9 mouse cellular contexts compared by ENCODE assay signal in the genomic region with DNA sequence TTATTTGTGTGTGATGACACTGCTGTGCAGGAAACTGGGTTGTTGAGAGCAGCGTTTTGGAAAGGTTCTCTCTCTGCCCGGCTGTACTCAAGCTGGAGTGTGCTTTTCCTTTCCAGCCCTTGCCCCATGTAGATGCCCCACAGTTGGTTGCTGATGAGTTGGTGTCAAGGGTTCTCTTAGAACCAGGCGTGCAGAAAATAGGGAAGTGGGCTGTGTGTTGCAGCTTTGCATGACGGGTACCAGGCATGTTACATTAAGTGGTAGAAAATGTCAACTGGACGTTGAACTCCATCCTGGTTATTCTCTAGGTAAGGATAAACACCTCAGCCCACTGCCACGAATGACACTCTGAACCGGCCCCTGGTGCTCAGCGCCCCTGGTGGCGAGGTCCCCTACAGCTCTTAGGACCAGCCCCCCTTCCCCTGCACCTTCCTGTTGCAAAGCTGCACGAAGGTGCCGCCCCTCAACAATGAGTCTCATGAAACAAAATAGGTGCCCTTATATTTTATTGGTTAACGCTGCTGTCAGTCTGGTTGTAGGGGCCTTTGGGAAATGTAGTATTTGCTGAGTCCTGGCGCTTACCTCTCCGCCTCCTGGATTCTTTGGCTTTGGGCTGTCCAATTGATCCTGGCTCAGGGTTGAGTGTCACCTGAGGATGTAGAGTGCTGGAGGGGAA. TPM values are rescaled to one million over a fixed set of nuclear protein-coding genes. Genes with fewer than 3 reads are reported as not detected.
DNase-seq lines count a peak whose midpoint lies in the region; ATAC-seq and TF ChIP-seq lines count a peak whose summit lies in the region.
"Had no signal": no experiment of that assay in that cellular context is flagged by ENCODE, and none has a peak within 500 bp of the region (broad histone marks: within the 10 kb centered on the region; RNA-seq: fewer than 3 reads in every experiment).

No protein-coding gene starts in this region.

- ATAC-seq in CD4-positive, CD25-positive, alpha-beta regulatory T cell, adult 4 months: peak; percentile 99
- peak; percentile 84 for ATAC-seq in hindbrain, embryonic 14.5 days (ENCODE audit: low FRiP score)

- 0 out of 2 replicates have a peak overlapping the region, but pooled peaks have one; percentile 2 for H3K9ac ChIP-seq in hindbrain, embryonic 14.5 days

- WGBS in hindbrain, embryonic 14.5 days: 26% methylated on average over 14 of the region's 14 CpGs

- TF ChIP-seq POLR2A in brain, embryonic 14.5 days (IDR thresholded peaks at IDR 0.05; ENCODE audit: borderline replicate concordance, extremely low read depth, insufficient read depth, insufficient read length, poor library complexity, severe bottlenecking): no peak

- peak; percentile 94 for DNase-seq in brain, embryonic 14.5 days (ENCODE audit: low read depth)
- peak; percentile 81 for DNase-seq in hindbrain, embryonic 14.5 days (ENCODE audit: low spot score)
- DNase-seq in layer of hippocampus, postnatal 14 days (ENCODE audit: low spot score in 2 of 2): peak; percentile 48 to 88
- DNase-seq in lung, postnatal 14 days: peak; percentile 61
- DNase-seq in retina, postnatal 7 days (ENCODE audit: low read depth, low spot score): peak; percentile 72
- no peak for DNase-seq in urinary bladder, postnatal 4 days (ENCODE audit: low spot score in 2 of 2)

- TF ChIP-seq CTCF in brain, embryonic 14.5 days (IDR thresholded peaks at IDR 0.05; ENCODE audit: borderline replicate concordance, extremely low read depth, insufficient read depth, insufficient read length): peak; percentile 53; the same call in 1 of the 2 replicates

- peaks cover 8% of the 10 kb centered on the region for H3K4me1 ChIP-seq in erythroblast, embryonic 14.5 days (ENCODE audit: control insufficient read depth)
- H3K4me1 ChIP-seq in hindbrain, embryonic 14.5 days (replicated peaks; ENCODE audit: control insufficient read depth, insufficient read depth, low read length): no peaks in the 10 kb centered on the region; the same call in 1 of the 2 replicates

- no peaks in the 10 kb centered on the region for H3K9me3 ChIP-seq in erythroblast, embryonic 14.5 days (ENCODE audit: control insufficient read depth, low read length)
- no peaks in the 10 kb centered on the region for H3K9me3 ChIP-seq in hindbrain, embryonic 14.5 days (ENCODE audit: control insufficient read depth, low read length)

- no peaks in the 10 kb centered on the region for H3K36me3 ChIP-seq in erythroblast, embryonic 14.5 days (ENCODE audit: control insufficient read depth)
- peaks cover 1% of the 10 kb centered on the region; the same call in 1 of the 2 replicates for H3K36me3 ChIP-seq in hindbrain, embryonic 14.5 days (replicated peaks; ENCODE audit: control insufficient read depth, insufficient read depth)

- no peak overlapping the region for H3K27ac ChIP-seq in hindbrain, embryonic 14.5 days
- H3K27ac ChIP-seq: macrophage had no signal

- H3K4me3 ChIP-seq in erythroblast, embryonic 14.5 days (replicated peaks): peak overlapping the region; percentile 30
- H3K4me3 ChIP-seq in hindbrain, embryonic 14.5 days (replicated peaks; ENCODE audit: low read length): no peak overlapping the region; the same call in 1 of the 2 replicates

- peak overlapping the region; percentile 39 for H3K4me2 ChIP-seq in hindbrain, embryonic 14.5 days (replicated peaks)

- no peaks in the 10 kb centered on the region for H3K27me3 ChIP-seq in erythroblast, embryonic 14.5 days (ENCODE audit: control insufficient read depth)
- no peaks in the 10 kb centered on the region for H3K27me3 ChIP-seq in hindbrain, embryonic 14.5 days (ENCODE audit: control insufficient read depth, insufficient read depth, low read length)

RNA-seq across cellular contexts. Expression of a gene that starts 18.1 kb away (rescaled TPM):
- polyA plus RNA-seq in CD4-positive, CD25-positive, alpha-beta regulatory T cell, adult 4 months (2017; shearing (Covaris generic)): 10 to 100 TPM; 20.6 to 33.8 TPM
- 32.8 and 37.1 TPM in 2 replicates for polyA plus RNA-seq in brain, embryonic 14.5 days (2012; rRNA removed)
- 0.39 and 0.69 TPM in 2 replicates for polyA plus RNA-seq in erythroblast, embryonic 14.5 days (2012)
- polyA plus RNA-seq in hindbrain, embryonic 14.5 days (2014; fragmentation: Nextera tagmentation; extraction: Ambion mirVana): 31.7 and 32.3 TPM in 2 replicates
- total RNA-seq in layer of hippocampus, postnatal 14 days (2021): 10 to 100 TPM; 24.6 to 30.3 TPM

RNA-seq across cellular contexts. Expression of a gene that starts 21.9 kb away (rescaled TPM):
- polyA plus RNA-seq in CD4-positive, CD25-positive, alpha-beta regulatory T cell, adult 4 months (2017; shearing (Covaris generic)): 10 to 100 TPM; 79.7 to 81.7 TPM
- polyA plus RNA-seq in brain, embryonic 14.5 days (2012; rRNA removed): 10.3 and 10.5 TPM in 2 replicates
- 0.28 TPM in 1 of 2 replicates, not detected in the other for polyA plus RNA-seq in erythroblast, embryonic 14.5 days (2012)
- 8.7 and 10.6 TPM in 2 replicates for polyA plus RNA-seq in hindbrain, embryonic 14.5 days (2014; fragmentation: Nextera tagmentation; extraction: Ambion mirVana)
- total RNA-seq in layer of hippocampus, postnatal 14 days (2021): 10 to 100 TPM in 1 of 2 experiments, 1 to 10 TPM in 1; 9.6 to 11.8 TPM
- polyA plus RNA-seq: macrophage had no signal

RNA-seq across cellular contexts. Expression of a gene that starts 22.2 kb away (rescaled TPM):
- polyA plus RNA-seq in CD4-positive, CD25-positive, alpha-beta regulatory T cell, adult 4 months (2017; shearing (Covaris generic)): 1 to 10 TPM; 3.8 to 4.2 TPM
- 31.2 and 37.1 TPM in 2 replicates for polyA plus RNA-seq in brain, embryonic 14.5 days (2012; rRNA removed)
- polyA plus RNA-seq in erythroblast, embryonic 14.5 days (2012): 0.02 and 0.03 TPM in 2 replicates
- 4.1 and 4.4 TPM in 2 replicates for polyA plus RNA-seq in hindbrain, embryonic 14.5 days (2014; fragmentation: Nextera tagmentation; extraction: Ambion mirVana)
- 10 to 100 TPM; 12.2 to 13.0 TPM for total RNA-seq in layer of hippocampus, postnatal 14 days (2021)

RNA-seq across cellular contexts. Expression of a gene that starts 57.2 kb away (rescaled TPM):
- 100 to 1,000 TPM; 187 to 284 TPM for polyA plus RNA-seq in CD4-positive, CD25-positive, alpha-beta regulatory T cell, adult 4 months (2017; shearing (Covaris generic))
- polyA plus RNA-seq in brain, embryonic 14.5 days (2012; rRNA removed): 27.1 and 31.4 TPM in 2 replicates
- polyA plus RNA-seq in erythroblast, embryonic 14.5 days (2012): 0.11 and 0.15 TPM in 2 replicates
- polyA plus RNA-seq in hindbrain, embryonic 14.5 days (2014; fragmentation: Nextera tagmentation; extraction: Ambion mirVana): 19.6 and 24.7 TPM in 2 replicates
- 10 to 100 TPM; 26.3 TPM for total RNA-seq in layer of hippocampus, postnatal 14 days (2021)

Comparison
In these comparisons a context has a peak if more than half of its experiments do, and no peak if none do; other contexts are left out.
1. DNase-seq: peak in brain, embryonic 14.5 days (single experiment), hindbrain, embryonic 14.5 days (single experiment), layer of hippocampus, postnatal 14 days (2 of 2), lung, postnatal 14 days (single experiment) and retina, postnatal 7 days (single experiment); none in urinary bladder, postnatal 4 days (0 of 2).
2. RNA of a gene that starts 18.1 kb away (polyA plus RNA-seq): 20.6 to 33.8 TPM in CD4-positive, CD25-positive, alpha-beta regulatory T cell, adult 4 months, 32.8 to 37.1 TPM in brain, embryonic 14.5 days and 31.7 to 32.3 TPM in hindbrain, embryonic 14.5 days; 0.39 to 0.69 TPM in erythroblast, embryonic 14.5 days; every median in the first group is over 10 times any median in the second.